ENCODE assay signal across 17 mouse cellular contexts in genomic region chr7:98077453-98077852, GRCm38 (mm10). TPM values are rescaled to one million over a fixed set of nuclear protein-coding genes. Genes with fewer than 3 reads are reported as not detected.
DNase-seq lines count a peak whose midpoint lies in the region; ATAC-seq lines count a peak whose summit lies in the region.
"Had no signal": no experiment of that assay in that cellular context is flagged by ENCODE, and none has a peak within 500 bp of the region (broad histone marks: within the 10 kb centered on the region; RNA-seq: fewer than 3 reads in every experiment).

No protein-coding gene starts in this region.

- H3K4me2 ChIP-seq in heart, embryonic 15.5 days: no peak overlapping the region
- no peak overlapping the region for H3K4me2 ChIP-seq in liver, embryonic 16.5 days (ENCODE audit: low read depth, low read length)
- no peak overlapping the region for H3K4me2 ChIP-seq in forebrain, embryonic 11.5 days (ENCODE audit: low read depth, low read length, severe bottlenecking)
- H3K4me2 ChIP-seq: heart, embryonic 13.5 days; hindbrain, embryonic 14.5 days had no signal

- ATAC-seq in heart, embryonic 15.5 days (replicated peaks; ENCODE audit: insufficient number of reproducible peaks, insufficient read depth, low FRiP score, low read depth): 0 out of 2 replicates have a peak, but pooled peaks have one; percentile 5
- ATAC-seq in megakaryocyte, adult 5-6 weeks (ENCODE audit: poor library complexity, severe bottlenecking): no peak
- ATAC-seq in liver, embryonic 16.5 days (ENCODE audit: low read depth): 0 out of 2 replicates have a peak, but pooled peaks have one; percentile 16
- no peak for ATAC-seq in forebrain, embryonic 11.5 days (replicated peaks; ENCODE audit: low FRiP score)
- ATAC-seq: forebrain, embryonic 14.5 days had no signal

- H3K4me3 ChIP-seq in heart, embryonic 15.5 days: no peak overlapping the region
- peak overlapping the region; percentile 47 for H3K4me3 ChIP-seq in megakaryocyte, embryonic 14.5 days (replicated peaks)
- no peak overlapping the region for H3K4me3 ChIP-seq in liver, embryonic 16.5 days (ENCODE audit: low read depth, low read length)
- no peak overlapping the region for H3K4me3 ChIP-seq in forebrain, embryonic 11.5 days (ENCODE audit: low read depth, low read length)
- H3K4me3 ChIP-seq: gastrocnemius, adult 2 months; heart, embryonic 13.5 days; hindbrain, embryonic 10.5 days had no signal

- H3K27ac ChIP-seq in heart, embryonic 15.5 days: no peak overlapping the region
- H3K27ac ChIP-seq in liver, embryonic 16.5 days (ENCODE audit: low read length): no peak overlapping the region
- H3K27ac ChIP-seq in forebrain, embryonic 11.5 days (ENCODE audit: low read depth, low read length): no peak overlapping the region
- H3K27ac ChIP-seq: gastrocnemius, adult 2 months; heart, embryonic 13.5 days; hindbrain, embryonic 10.5 days; hindbrain, embryonic 14.5 days had no signal

- no peaks in the 10 kb centered on the region for H3K9me3 ChIP-seq in heart, embryonic 15.5 days (replicated peaks)
- H3K9me3 ChIP-seq in megakaryocyte, embryonic 14.5 days: no peaks in the 10 kb centered on the region
- H3K9me3 ChIP-seq in liver, embryonic 16.5 days (replicated peaks; ENCODE audit: control insufficient read depth, low read length): no peaks in the 10 kb centered on the region
- no peaks in the 10 kb centered on the region for H3K9me3 ChIP-seq in forebrain, embryonic 11.5 days (ENCODE audit: control insufficient read depth, low read length)
- H3K9me3 ChIP-seq: heart, embryonic 13.5 days; hindbrain, embryonic 10.5 days had no signal

- WGBS in heart, embryonic 15.5 days: 73% methylated on average over 11 of the region's 11 CpGs
- WGBS in liver, embryonic 16.5 days (ENCODE audit: insufficient replicate concordance): 69% methylated on average over 11 of the region's 11 CpGs
- 88% methylated on average over 11 of the region's 11 CpGs for WGBS in forebrain, embryonic 11.5 days

- H3K27me3 ChIP-seq in heart, embryonic 15.5 days: no peaks in the 10 kb centered on the region
- H3K27me3 ChIP-seq in megakaryocyte, embryonic 14.5 days (replicated peaks): no peaks in the 10 kb centered on the region
- H3K27me3 ChIP-seq in liver, embryonic 16.5 days (ENCODE audit: control insufficient read depth, insufficient read depth, low read depth, low read length): no peaks in the 10 kb centered on the region
- H3K27me3 ChIP-seq in forebrain, embryonic 11.5 days (ENCODE audit: control insufficient read depth, insufficient read depth, low read length): no peaks in the 10 kb centered on the region
- H3K27me3 ChIP-seq: heart, embryonic 13.5 days had no signal

- intact Hi-C loops in heart, postnatal 36 days (cut with DNase I): no loop called here

- peaks cover 3% of the 10 kb centered on the region; the same call in 1 of the 2 replicates for H3K4me1 ChIP-seq in heart, embryonic 15.5 days (replicated peaks)
- H3K4me1 ChIP-seq in megakaryocyte, embryonic 14.5 days: peaks cover 98% of the 10 kb centered on the region
- no peaks in the 10 kb centered on the region for H3K4me1 ChIP-seq in liver, embryonic 16.5 days (ENCODE audit: control insufficient read depth, low read depth, low read length)
- H3K4me1 ChIP-seq in forebrain, embryonic 11.5 days (replicated peaks; ENCODE audit: control insufficient read depth, insufficient read depth, low read length): no peaks in the 10 kb centered on the region; the same call in 1 of the 2 replicates

- DNase-seq in heart, postnatal 36 days: no peak
- DNase-seq in forebrain, embryonic 11.5 days (ENCODE audit: low spot score): no peak
- DNase-seq: adrenal gland, postnatal 10 days; cerebellum, adult 11 months; cerebellum, adult 8-10 months; cerebellum, postnatal 14 days; gastrocnemius, adult 2 months; gastrocnemius, postnatal 25 days; heart, postnatal 10 days had no signal

- H3K9ac ChIP-seq in heart, embryonic 15.5 days: no peak overlapping the region
- H3K9ac ChIP-seq in liver, embryonic 16.5 days (ENCODE audit: low read depth, low read length): no peak overlapping the region
- no peak overlapping the region for H3K9ac ChIP-seq in forebrain, embryonic 11.5 days (ENCODE audit: low read length)
- H3K9ac ChIP-seq: heart, embryonic 13.5 days; hindbrain, embryonic 14.5 days had no signal

- no peaks in the 10 kb centered on the region; the same call in 1 of the 2 replicates for H3K36me3 ChIP-seq in heart, embryonic 15.5 days
- peaks cover 97% of the 10 kb centered on the region for H3K36me3 ChIP-seq in megakaryocyte, embryonic 14.5 days (replicated peaks; ENCODE audit: low read length)
- no peaks in the 10 kb centered on the region for H3K36me3 ChIP-seq in liver, embryonic 16.5 days (ENCODE audit: control insufficient read depth, insufficient read depth)
- no peaks in the 10 kb centered on the region for H3K36me3 ChIP-seq in forebrain, embryonic 11.5 days (ENCODE audit: control insufficient read depth, insufficient read depth, low read length)

RNA-seq across cellular contexts. Expression of gene Myo7a, which starts 41.9 kb away (rescaled TPM):
- 5.1 and 7.5 TPM in 2 replicates for polyA plus RNA-seq in heart, embryonic 15.5 days (2015; fragmentation: Nextera tagmentation; extraction: Ambion mirVana)
- total RNA-seq in heart, postnatal 36 days (2021): 1 to 10 TPM; 5.3 to 5.8 TPM
- 37.5 and 149 TPM in 2 replicates for polyA plus RNA-seq in megakaryocyte, embryonic 14.5 days (2012; ENCODE audit: insufficient read depth, low replicate concordance)
- 7.3 and 8.4 TPM in 2 replicates for total RNA-seq in megakaryocyte, adult 5-6 weeks (2015)
- 12.7 and 13.9 TPM in 2 replicates for total RNA-seq in megakaryocyte, adult 5-6 weeks (2017)
- polyA plus RNA-seq in liver, embryonic 16.5 days (2015; fragmentation: Nextera tagmentation; extraction: Ambion mirVana): 9.3 and 12.1 TPM in 2 replicates
- 18.1 and 19.1 TPM in 2 replicates for polyA plus RNA-seq in forebrain, embryonic 11.5 days (2014; fragmentation: Nextera tagmentation; extraction: Ambion mirVana)

Comparison
In these comparisons a context has a peak if more than half of its experiments do, and no peak if none do; other contexts are left out.
1. ATAC-seq: peak in heart, embryonic 15.5 days (single experiment) and liver, embryonic 16.5 days (single experiment); none in megakaryocyte, adult 5-6 weeks (single experiment) and forebrain, embryonic 11.5 days (single experiment).